ENCODE assay signal across 20 mouse cellular contexts in the genomic region with DNA sequence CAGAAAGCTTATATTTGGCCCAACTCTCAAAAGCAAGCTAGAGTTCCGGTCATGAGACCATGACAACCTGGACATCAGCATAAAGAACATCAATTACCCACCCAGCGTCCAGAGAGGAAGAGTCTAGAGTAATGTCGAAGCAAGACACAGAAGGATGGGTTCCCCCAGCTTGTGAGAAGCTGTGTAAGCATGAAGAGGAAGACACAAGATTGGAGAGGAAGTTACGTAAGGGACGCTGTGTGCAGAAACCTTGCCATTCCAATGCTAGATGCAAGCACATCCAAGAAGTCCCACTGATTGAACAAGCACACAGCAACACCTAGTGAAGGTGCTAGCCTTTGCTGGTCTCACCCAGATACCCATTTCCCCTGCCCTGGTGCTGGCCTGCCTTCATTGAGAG.
DNase-seq lines count a peak whose midpoint lies in the region; ATAC-seq and TF ChIP-seq lines count a peak whose summit lies in the region.
"Had no signal": no experiment of that assay in that cellular context is flagged by ENCODE, and none has a peak within 500 bp of the region (broad histone marks: within the 10 kb centered on the region; RNA-seq: fewer than 3 reads in every experiment).

No protein-coding gene starts in this region.

- 94% methylated on average over 5 of the region's 5 CpGs for whole genome bisulfite sequencing in heart, embryonic 14.5 days
- WGBS in heart, adult 2 months = 87% methylated on average over 5 of the region's 5 CpGs

- ATAC-seq in heart, embryonic 14.5 days (ENCODE audit: insufficient number of reproducible peaks, insufficient read depth, low FRiP score, low read depth) = no peak
- 0 out of 2 replicates have a peak, but pooled peaks have one; percentile 48 for ATAC-seq in common myeloid progenitor, adult 5-6 weeks (replicated peaks; ENCODE audit: low read depth, poor library complexity, severe bottlenecking)
- ATAC-seq in megakaryocyte, adult 5-6 weeks (ENCODE audit: poor library complexity, severe bottlenecking) = 0 out of 2 replicates have a peak, but pooled peaks have one; percentile 51
- no peak for ATAC-seq in cerebellum, adult (ENCODE audit: insufficient number of reproducible peaks, low FRiP score, low TSS enrichment)
- ATAC-seq: activated CD4-positive, CD25-positive, alpha-beta regulatory T cell, adult 4 months; forebrain, embryonic 13.5 days; forebrain, postnatal 0 days; hindbrain, embryonic 16.5 days; inflammation-experienced regulatory T-cells, adult 6 months; intestine, postnatal 0 days had no signal

- H3K79me2 ChIP-seq in heart, adult 2 months (replicated peaks; ENCODE audit: control insufficient read depth, insufficient read depth, low read length) = no peaks in the 10 kb centered on the region

- TF ChIP-seq POLR2A in heart, adult 2 months (IDR thresholded peaks at IDR 0.05; ENCODE audit: insufficient read depth, low read depth, low read length) = no peak

- H3K4me3 ChIP-seq in heart, embryonic 14.5 days (ENCODE audit: control insufficient read depth in 1 of 2, insufficient read depth in 1 of 2, low read depth in 1 of 2, low read length in 2 of 2) = no peak overlapping the region
- H3K4me3 ChIP-seq in heart, adult 2 months = no peak overlapping the region
- H3K4me3 ChIP-seq: embryonic facial prominence, embryonic 13.5 days; forebrain, embryonic 13.5 days; hindbrain, embryonic 12.5 days had no signal

- H3K27ac ChIP-seq in heart, embryonic 14.5 days (replicated peaks in 1 of 2; ENCODE audit: control insufficient read depth in 1 of 2, insufficient read depth in 1 of 2, low read depth in 2 of 2, low read length in 2 of 2) = peak overlapping the region; percentile 47 to 49; a peak in 2 of 4 replicates
- no peak overlapping the region for H3K27ac ChIP-seq in heart, adult 2 months
- H3K27ac ChIP-seq: embryonic facial prominence, embryonic 13.5 days; forebrain, embryonic 13.5 days; hindbrain, embryonic 12.5 days had no signal

- no peaks in the 10 kb centered on the region for H3K9me3 ChIP-seq in heart, embryonic 14.5 days (ENCODE audit: control insufficient read depth, low read length)
- H3K9me3 ChIP-seq: embryonic facial prominence, embryonic 13.5 days; forebrain, embryonic 13.5 days; hindbrain, embryonic 12.5 days had no signal

- TF ChIP-seq CTCF in heart, adult 2 months (IDR thresholded peaks at IDR 0.05) = no peak

- H3K27me3 ChIP-seq in heart, embryonic 14.5 days (ENCODE audit: control insufficient read depth, insufficient read depth, low read length) = no peaks in the 10 kb centered on the region
- H3K27me3 ChIP-seq in heart, adult 2 months (ENCODE audit: control insufficient read depth, insufficient read depth, low read length) = no peaks in the 10 kb centered on the region
- H3K27me3 ChIP-seq: embryonic facial prominence, embryonic 13.5 days; forebrain, embryonic 13.5 days; hindbrain, embryonic 12.5 days had no signal

- intact Hi-C loops in heart, adult 2 months (cut with DNase I) = loop anchor here (5.0 to 10.0 kb wide), 2 partner anchors 169 to 527 kb away; no protein-coding TSS in a partner anchor

- H3K9ac ChIP-seq in heart, embryonic 14.5 days (ENCODE audit: low read length) = no peak overlapping the region
- H3K9ac ChIP-seq in heart, adult 2 months (ENCODE audit: low read depth, low read length) = no peak overlapping the region
- H3K9ac ChIP-seq: embryonic facial prominence, embryonic 13.5 days; forebrain, embryonic 13.5 days; forebrain, postnatal 0 days; hindbrain, embryonic 12.5 days had no signal

- TF ChIP-seq EP300 in heart, adult 2 months (IDR thresholded peaks at IDR 0.05; ENCODE audit: insufficient read depth, low read depth, low read length) = no peak

- no peaks in the 10 kb centered on the region for H3K36me3 ChIP-seq in heart, embryonic 14.5 days (ENCODE audit: control insufficient read depth, insufficient read depth, low read length)
- H3K36me3 ChIP-seq in heart, adult 2 months (ENCODE audit: control insufficient read depth, insufficient read depth, low read length) = no peaks in the 10 kb centered on the region; the same call in 1 of the 2 replicates
- H3K36me3 ChIP-seq: embryonic facial prominence, embryonic 13.5 days; hindbrain, embryonic 12.5 days had no signal

- no peak for DNase-seq in heart, adult 2 months
- no peak for DNase-seq in right cerebral cortex, postnatal 25 days
- DNase-seq: adrenal gland, postnatal 14 days; B cell, adult 2 months; cerebellum, adult 2 months; cerebellum, postnatal 14 days; forebrain, postnatal 0 days; gastrocnemius, postnatal 36 days; kidney, adult 8-10 months had no signal

- no peak overlapping the region for H3K4me2 ChIP-seq in heart, embryonic 14.5 days (ENCODE audit: low read length)
- H3K4me2 ChIP-seq: embryonic facial prominence, embryonic 13.5 days; forebrain, embryonic 13.5 days; hindbrain, embryonic 12.5 days had no signal

- peaks cover 33 to 55% of the 10 kb centered on the region in 2 experiments for H3K4me1 ChIP-seq in heart, embryonic 14.5 days (ENCODE audit: control insufficient read depth in 2 of 2, insufficient read depth in 2 of 2, low read length in 2 of 2)
- H3K4me1 ChIP-seq in heart, adult 2 months (ENCODE audit: control insufficient read depth, insufficient read depth, low read length) = peaks cover 7% of the 10 kb centered on the region

Comparison
In these comparisons a context has a peak if more than half of its experiments do, and no peak if none do; other contexts are left out.
1. ATAC-seq: peak in common myeloid progenitor, adult 5-6 weeks (single experiment) and megakaryocyte, adult 5-6 weeks (single experiment); none in heart, embryonic 14.5 days (single experiment) and cerebellum, adult (single experiment).